Mouse (Mus musculus) right cerebral cortex, postnatal 10 days (tissue): ENCODE measurements around the gene Col9a1.

Experiments
- DNase-seq, 2 experiments: peaks; one replicate each; pipeline ENCODE4 v3.0.0; 2021; ENCODE audit warnings: low spot score in 2 of 2

The Col9a1 gene

GRCm38 (mm10) chr1:24294979-24295942, 117.9 kb downstream of the Col9a1 start:
- no peak for DNase-seq

GRCm38 (mm10) chr1:24300700-24301099, 123.3 kb downstream of the Col9a1 start:
- DNase-seq: no peak
